Mouse (Mus musculus) liver, embryonic 11.5 days (tissue): ENCODE data around the gene Rala. TPM values are rescaled to one million over a fixed set of nuclear protein-coding genes. Genes with fewer than 3 reads are reported as not detected.

Source experiments
- ATAC-seq: fragments of 200-750 bp; cut with Nextera tagmentation; replicated peaks from 2 replicates; pipeline ENCODE4 v1.8.0; 2017; ENCODE audit warnings: moderate number of reproducible peaks, mild to moderate bottlenecking, moderate TSS enrichment, moderate library complexity; ENCODE audit not compliant: low FRiP score
- DNase-seq: peaks from one replicate; pipeline ENCODE4 v3.0.0-alpha.2; 2017; ENCODE audit warnings: low spot score
- H3K27ac ChIP-seq: fragments of 300-500 bp; sonication (generic); 2 replicates; pipeline ENCODE4 v1.5.1; 2014; ENCODE audit warnings: mild to moderate bottlenecking, low read depth, low read length, control low read depth
- H3K27me3 ChIP-seq: fragments of 300-500 bp; sonication (generic); replicated peaks from 2 replicates; pipeline ENCODE4 v1.6.1; 2014; ENCODE audit warnings: low read length, mixed read lengths; ENCODE audit not compliant: control insufficient read depth, insufficient read depth
- H3K36me3 ChIP-seq: fragments of 300-500 bp; sonication (generic); 2 replicates; pipeline ENCODE4 v1.6.1; 2014; ENCODE audit warnings: mild to moderate bottlenecking, low read length, moderate library complexity, mixed read lengths; ENCODE audit not compliant: control insufficient read depth, insufficient read depth
- H3K4me1 ChIP-seq: fragments of 300-500 bp; sonication (generic); replicated peaks from 2 replicates; pipeline ENCODE4 v1.6.1; 2014; ENCODE audit warnings: low read length, mixed read lengths; ENCODE audit not compliant: control insufficient read depth, insufficient read depth
- H3K4me2 ChIP-seq: fragments of 300-500 bp; sonication (generic); 2 replicates; pipeline ENCODE4 v1.6.1; 2014; ENCODE audit warnings: mild to moderate bottlenecking, control low read depth, moderate library complexity
- H3K4me3 ChIP-seq: fragments of 300-500 bp; sonication (generic); 2 replicates; pipeline ENCODE4 v1.5.1; 2014; ENCODE audit warnings: low read depth, low read length, control low read depth
- H3K9ac ChIP-seq: fragments of 300-500 bp; sonication (generic); 2 replicates; pipeline ENCODE4 v1.6.1; 2014; ENCODE audit warnings: low read depth, low read length, control low read depth
- H3K9me3 ChIP-seq: fragments of 300-500 bp; sonication (generic); 2 replicates; pipeline ENCODE4 v1.6.1; 2016; ENCODE audit warnings: low read length, inconsistent platforms, mixed read lengths; ENCODE audit not compliant: control insufficient read depth
- WGBS: fragments of 180-500 bp; shearing (Covaris S2); extraction: QIAGEN DNeasy Blood & Tissue Kit; methylation state at CpG from one replicate; pipeline ENCODE4 v1.1.7; 2014; 5-methylcytosine and 5-hydroxymethylcytosine counted together
- polyA plus RNA-seq: library from polyadenylated mRNA; unstranded; fragments of >200 nt; fragmentation: Nextera tagmentation; extraction: Ambion mirVana; gene quantifications from 2 replicates; pipeline ENCODE4 v1.2.1, GENCODE M21; 2014

Gene Rala
- polyA plus RNA-seq, 1 experiment from 2014 or later = 56.1 TPM

- Histone ChIP-seq H3K4me3 (no peak overlapping the region), H3K9me3 (no peaks in the 10 kb centered on the region), H3K4me1 (no peaks in the 10 kb centered on the region), H3K27ac (no peak overlapping the region), H3K36me3 (no peaks in the 10 kb centered on the region), H3K27me3 (no peaks in the 10 kb centered on the region), H3K9ac (no peak overlapping the region), H3K4me2 (no peak overlapping the region)
- ATAC-seq = no peak
- no peak for DNase-seq
- 70% methylated on average over 4 of the region's 4 CpGs for WGBS
These were observed 42.6 kb downstream of the Rala start for GRCm38 (mm10) chr13:17901474-17901873.

DNA sequence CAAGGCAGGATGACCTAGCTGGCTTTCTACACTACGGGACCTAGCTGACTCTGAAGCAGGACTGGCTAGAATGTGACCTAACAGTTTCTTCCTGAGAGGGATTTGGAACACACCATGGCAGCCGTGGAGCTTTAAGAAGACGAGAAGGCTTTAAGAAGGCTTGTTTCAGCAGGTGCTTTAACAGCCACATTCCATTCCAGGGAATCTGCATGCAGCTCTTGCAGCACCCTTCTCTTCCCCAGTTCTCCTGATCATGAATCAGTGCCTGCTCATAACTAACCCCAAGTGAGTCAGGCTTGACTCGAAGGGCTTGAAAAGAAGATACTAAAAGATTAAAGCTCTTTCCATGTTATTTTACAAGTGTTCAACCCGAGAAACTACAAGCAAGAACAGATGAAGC, 43.4 kb downstream of the Rala start:
- H3K4me3 ChIP-seq = no peak overlapping the region
- H3K9me3 ChIP-seq = no peaks in the 10 kb centered on the region
- no peak for ATAC-seq
- no peaks in the 10 kb centered on the region for H3K27me3 ChIP-seq
- H3K27ac ChIP-seq = no peak overlapping the region
- no peak overlapping the region for H3K4me2 ChIP-seq
- DNase-seq = no peak
- no peaks in the 10 kb centered on the region for H3K4me1 ChIP-seq
- no peaks in the 10 kb centered on the region for H3K36me3 ChIP-seq
- H3K9ac ChIP-seq = no peak overlapping the region
- WGBS = 77% methylated on average over 5 of the region's 5 CpGs

DNA sequence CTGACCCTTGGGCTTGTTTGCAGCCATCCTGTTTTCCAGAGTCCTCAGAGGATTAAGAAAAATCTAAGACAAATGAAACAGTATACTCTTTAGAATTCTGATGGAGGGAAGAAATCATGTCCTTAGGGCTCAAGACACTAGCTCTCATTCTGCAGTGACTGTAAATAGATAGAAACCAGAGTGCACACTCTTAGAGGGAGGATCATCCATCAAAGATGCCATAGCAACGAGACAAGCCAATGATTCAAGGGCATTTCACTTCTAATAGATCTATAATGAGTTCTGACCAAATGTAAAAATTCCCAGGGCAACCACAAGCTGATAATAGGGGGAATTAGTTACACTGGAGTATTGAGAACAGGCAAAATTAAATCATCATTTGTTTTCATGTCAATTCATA, 47.0 kb downstream of the Rala start:
- H3K27ac ChIP-seq = no peak overlapping the region
- no peaks in the 10 kb centered on the region for H3K4me1 ChIP-seq
- no peak overlapping the region for H3K4me3 ChIP-seq
- H3K27me3 ChIP-seq = no peaks in the 10 kb centered on the region
- DNase-seq (no peak), ATAC-seq (no peak)
- 44% methylated on average over 1 of the region's 1 CpGs for WGBS
- no peaks in the 10 kb centered on the region; the same call in 1 of the 2 replicates for H3K36me3 ChIP-seq
- H3K9ac ChIP-seq = no peak overlapping the region
- no peaks in the 10 kb centered on the region for H3K9me3 ChIP-seq
- no peak overlapping the region for H3K4me2 ChIP-seq

- no peaks in the 10 kb centered on the region for H3K4me1 ChIP-seq
- H3K27me3 ChIP-seq = no peaks in the 10 kb centered on the region
- no peaks in the 10 kb centered on the region for H3K9me3 ChIP-seq
- no peak for DNase-seq
- no peak overlapping the region for H3K27ac ChIP-seq
- H3K4me2 ChIP-seq = no peak overlapping the region
- H3K4me3 ChIP-seq = no peak overlapping the region
- H3K36me3 ChIP-seq = no peaks in the 10 kb centered on the region; the same call in 1 of the 2 replicates
- 87% methylated on average over 6 of the region's 6 CpGs for WGBS
- no peak for ATAC-seq
- H3K9ac ChIP-seq = no peak overlapping the region
These were observed 52.5 kb downstream of the Rala start for GRCm38 (mm10) chr13:17891545-17891944.

- Histone ChIP-seq H3K36me3 (no peaks in the 10 kb centered on the region; the same call in 1 of the 2 replicates), H3K9ac (no peak overlapping the region), H3K27ac (no peak overlapping the region), H3K4me2 (no peak overlapping the region), H3K9me3 (no peaks in the 10 kb centered on the region), H3K4me3 (no peak overlapping the region), H3K4me1 (no peaks in the 10 kb centered on the region), H3K27me3 (no peaks in the 10 kb centered on the region)
- DNase-seq (no peak), ATAC-seq (no peak)
- 83% methylated on average over 8 of the region's 8 CpGs for WGBS
These were observed 59.8 kb downstream of the Rala start for GRCm38 (mm10) chr13:17884211-17884610.

GRCm38 (mm10) chr13:17879061-17879460, 65.0 kb downstream of the Rala start:
- Histone ChIP-seq H3K27ac (no peak overlapping the region), H3K9ac (no peak overlapping the region), H3K27me3 (no peaks in the 10 kb centered on the region), H3K9me3 (no peaks in the 10 kb centered on the region), H3K4me1 (no peaks in the 10 kb centered on the region), H3K36me3 (no peaks in the 10 kb centered on the region), H3K4me3 (no peak overlapping the region), H3K4me2 (no peak overlapping the region)
- no peak for ATAC-seq
- DNase-seq = no peak

DNA sequence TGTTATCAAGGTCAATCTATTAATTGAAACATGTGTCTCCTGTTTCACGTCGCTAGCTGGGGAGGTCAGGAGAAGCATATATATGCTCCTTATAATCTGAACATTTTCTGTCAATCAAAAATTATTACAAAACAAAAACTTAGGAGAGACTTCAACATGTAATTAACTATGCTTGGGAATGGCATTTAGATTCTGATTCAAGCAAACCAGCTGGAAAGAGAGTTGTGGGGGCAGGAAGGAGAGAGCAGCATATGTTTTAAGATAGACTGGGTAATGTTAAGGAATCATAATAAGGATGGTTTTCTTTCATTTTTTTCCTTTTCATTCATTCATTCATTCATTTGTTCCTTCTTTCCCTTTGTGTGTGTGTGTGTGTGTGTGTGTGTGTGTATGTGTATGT, 77.3 kb downstream of the Rala start:
- H3K36me3 ChIP-seq = no peaks in the 10 kb centered on the region
- no peak overlapping the region for H3K9ac ChIP-seq
- no peaks in the 10 kb centered on the region for H3K9me3 ChIP-seq
- WGBS = 76% methylated on average over 2 of the region's 2 CpGs
- H3K4me3 ChIP-seq = no peak overlapping the region
- H3K27ac ChIP-seq = no peak overlapping the region
- no peaks in the 10 kb centered on the region for H3K4me1 ChIP-seq
- no peaks in the 10 kb centered on the region for H3K27me3 ChIP-seq
- ATAC-seq (no peak), DNase-seq (no peak)
- no peak overlapping the region for H3K4me2 ChIP-seq

- no peak overlapping the region for H3K4me2 ChIP-seq
- no peaks in the 10 kb centered on the region for H3K27me3 ChIP-seq
- no peak for ATAC-seq
- no peaks in the 10 kb centered on the region for H3K36me3 ChIP-seq
- 75% methylated on average over 6 of the region's 6 CpGs for WGBS
- H3K4me1 ChIP-seq = no peaks in the 10 kb centered on the region
- H3K9me3 ChIP-seq = no peaks in the 10 kb centered on the region
- no peak for DNase-seq
- no peak overlapping the region for H3K27ac ChIP-seq
- no peak overlapping the region for H3K4me3 ChIP-seq
- H3K9ac ChIP-seq = no peak overlapping the region
These were observed 83.5 kb downstream of the Rala start for GRCm38 (mm10) chr13:17860536-17860935.

- 83% methylated on average over 13 of the region's 13 CpGs for WGBS
- no peak for ATAC-seq
- no peak overlapping the region for H3K27ac ChIP-seq
These were observed 84.5 kb downstream of the Rala start for GRCm38 (mm10) chr13:17859365-17860033.

More at GRCm38 (mm10) chr13:17859365-17860033, 84.5 kb downstream of the Rala start:
- Histone ChIP-seq H3K4me2 (no peak overlapping the region), H3K4me3 (no peak overlapping the region), H3K36me3 (no peaks in the 10 kb centered on the region), H3K9ac (no peak overlapping the region), H3K4me1 (no peaks in the 10 kb centered on the region), H3K27me3 (no peaks in the 10 kb centered on the region), H3K9me3 (no peaks in the 10 kb centered on the region)
- DNase-seq = no peak
